Mouse (Mus musculus) spleen, adult 2 months (tissue): Measurements from ENCODE around the gene Pus7l.
A peak's percentile ranks its signal among the peaks of the same experiment; 100 is the strongest.

Experiments used
- CTCF ChIP-seq: fragments of 200-500 bp; IDR thresholded peaks from 2 replicates; pipeline ENCODE4 v1.5.1; 2011; ENCODE audit warnings: mild to moderate bottlenecking, inconsistent platforms; ENCODE audit not compliant: insufficient read depth, insufficient read length, insufficient replicate concordance; ENCODE audit errors: extremely low read depth
- POLR2A ChIP-seq: fragments of 200-500 bp; IDR thresholded peaks from 2 replicates; pipeline ENCODE4 v1.6.1; 2011; ENCODE audit warnings: low read depth, low read length, inconsistent platforms

- TF ChIP-seq CTCF, result no peak; the same call in 1 of the 2 replicates
- TF ChIP-seq POLR2A, result peak; percentile 61
Observed at GRCm38 (mm10) chr15:94543409-94544051, at the start of gene Pus7l, which contains the start of gene Irak4.
